Mouse (Mus musculus): ENCODE measurements around the gene Gm2026.
"Not testable (repeated sequence)": the region's sequence is repeated elsewhere in the genome, so short reads cannot be mapped to it uniquely, and the experiment has no call there.

Gene Gm2026

GRCm38 (mm10) chr2:175965031-175965430 lies at the start of gene Gm2026:
Gene Gm2026 (plus strand): TSS chr2:175965331.
- in situ Hi-C loops (cut with MboI, MseI) = loop anchor here (25.0 kb wide), 1 partner anchor 747 kb away; the partner anchor contains the start of gene Gm14305

- in situ Hi-C loops (cut with MboI, MseI) = not testable (repeated sequence)
These were observed 34.1 kb upstream of the Gm2026 start, which contains the start of gene Zfp966 for GRCm38 (mm10) chr2:175931000-175931399. Gene Zfp966 (minus strand): TSS chr2:175931100.

Measured in regulatory T cell (primary cell).